Mouse (Mus musculus) thymus, adult 2 months (tissue): ENCODE data around the gene Eif1.

ENCODE experiments used
- CTCF ChIP-seq: fragments of 200-500 bp; IDR thresholded peaks from 2 replicates; pipeline ENCODE4 v1.5.1; 2012; ENCODE audit warnings: mild to moderate bottlenecking, control low read depth, low read length, moderate library complexity, borderline replicate concordance; ENCODE audit not compliant: control insufficient read depth, poor library complexity, insufficient read depth; ENCODE audit errors: extremely low read depth
- POLR2A ChIP-seq: fragments of 200-500 bp; IDR thresholded peaks from 2 replicates; pipeline ENCODE4 v1.6.1; 2012; ENCODE audit warnings: mild to moderate bottlenecking, low read length, control low read depth, moderate library complexity; ENCODE audit not compliant: control insufficient read depth, poor library complexity, insufficient read depth; ENCODE audit errors: extremely low read depth

DNA sequence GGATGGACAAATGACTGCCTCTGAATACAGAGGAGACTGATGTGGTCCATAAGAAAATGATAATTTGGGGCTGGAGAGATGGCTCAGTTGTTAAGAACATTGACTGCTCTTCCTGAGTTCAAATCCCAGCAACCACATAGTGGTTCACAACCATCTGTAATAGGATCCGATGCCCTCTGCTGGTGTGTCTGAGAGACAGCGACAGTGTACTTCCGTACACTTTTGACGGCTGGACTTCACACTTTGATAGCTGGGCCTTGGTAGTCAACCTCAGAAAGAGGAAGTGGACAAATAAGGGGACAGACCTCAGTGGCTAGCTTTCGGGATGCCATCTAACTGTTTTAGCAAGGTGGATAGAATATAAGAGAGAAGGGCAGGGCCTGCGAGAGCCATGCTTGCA, 40.5 kb downstream of the Eif1 start:
- TF ChIP-seq CTCF = no peak
- TF ChIP-seq POLR2A = no peak
